Mouse (Mus musculus): ENCODE results near the gene Vmn2r57. TPM values are rescaled to one million over a fixed set of nuclear protein-coding genes. Genes with fewer than 3 reads are reported as not detected.
A peak's percentile ranks its signal among the peaks of the same experiment; 100 is the strongest.
"Not testable (repeated sequence)": the region's sequence is repeated elsewhere in the genome, so short reads cannot be mapped to it uniquely, and the experiment has no call there.

Gene Vmn2r57
- total RNA-seq (2017): under 0.01 TPM in 1 of 3 replicates, not detected in the others

GRCm38 (mm10) chr7:41448596-41448995, at the start of gene Vmn2r57:
TSS of gene Vmn2r57 (minus strand) at chr7:41448696.
- not testable (repeated sequence) for ATAC-seq (replicated peaks; ENCODE audit: insufficient number of reproducible peaks, low FRiP score, low TSS enrichment, poor library complexity, severe bottlenecking)

- ATAC-seq (replicated peaks; ENCODE audit: insufficient number of reproducible peaks, low FRiP score, low TSS enrichment, poor library complexity, severe bottlenecking): no peak
Measured at GRCm38 (mm10) chr7:41497871-41498270, 49.4 kb upstream of the Vmn2r57 start.

- ATAC-seq (replicated peaks; ENCODE audit: insufficient number of reproducible peaks, low FRiP score, low TSS enrichment, poor library complexity, severe bottlenecking): no peak
Measured at GRCm38 (mm10) chr7:41451864-41452263, 3.4 kb upstream of the Vmn2r57 start.

- ATAC-seq (replicated peaks; ENCODE audit: insufficient number of reproducible peaks, low FRiP score, low TSS enrichment, poor library complexity, severe bottlenecking): no peak
Measured at GRCm38 (mm10) chr7:41394130-41394529, 54.4 kb downstream of the Vmn2r57 start.

- ATAC-seq (replicated peaks; ENCODE audit: insufficient number of reproducible peaks, low FRiP score, low TSS enrichment, poor library complexity, severe bottlenecking): peak; percentile 97
Measured at GRCm38 (mm10) chr7:41393048-41393971, 55.2 kb downstream of the Vmn2r57 start, which contains the start of gene AI987944. TSS of gene AI987944 (minus strand) at chr7:41393379.

Other genes starting within 250 kb of the Vmn2r57 start
- 29.6 to 41.6 TPM (median 31.8 TPM) in 3 replicates for gene AI987944, start 55.3 kb downstream of the Vmn2r57 start, total RNA-seq (2017)
- gene Gm20449, start 50.7 kb upstream of the Vmn2r57 start, total RNA-seq (2017): not detected in 3 replicates
- 1.8 to 9.9 TPM (median 5.0 TPM) in 3 replicates for gene AW146154, start 51.2 kb upstream of the Vmn2r57 start, total RNA-seq (2017)
- gene Gm6871, start 125.0 kb upstream of the Vmn2r57 start, total RNA-seq (2017): not detected in 3 replicates
- 7.1 to 21.6 TPM (median 9.3 TPM) in 3 replicates for gene 2610021A01Rik, start 150.5 kb upstream of the Vmn2r57 start, total RNA-seq (2017)
- 8.6 to 11.7 TPM (median 10.1 TPM) in 3 replicates for gene Zfp788, start 184.5 kb upstream of the Vmn2r57 start, total RNA-seq (2017)

All from monocyte, adult 5-6 weeks (primary cell).